Mouse (Mus musculus): ENCODE measurements around the gene Nutm2. TPM values are rescaled to one million over a fixed set of nuclear protein-coding genes. Genes with fewer than 3 reads are reported as not detected.
"Not testable (repeated sequence)": the region's sequence is repeated elsewhere in the genome, so short reads cannot be mapped to it uniquely, and the experiment has no call there.

The Nutm2 gene
- not detected in 2 replicates for polyA plus RNA-seq (2012; rRNA removed)

GRCm38 (mm10) chr13:50467007-50467406, at the start of gene Nutm2:
TSS of gene Nutm2 (plus strand) at chr13:50467307.
- TF ChIP-seq CTCF (IDR thresholded peaks at IDR 0.05; ENCODE audit: insufficient read depth, low read length) (no peak), POLR2A (IDR thresholded peaks at IDR 0.05; ENCODE audit: borderline replicate concordance, extremely low read depth, low read depth, low read length) (no peak)
- no peak for DNase-seq
- Histone ChIP-seq H3K4me3 (replicated peaks; ENCODE audit: extremely low read depth, low read depth, low read length) (no peak within 1 kb of the TSS), H3K4me1 (ENCODE audit: control insufficient read depth, insufficient read depth, low read length) (no peaks in the 10 kb centered on the region)
- WGBS, result 68% methylated on average over 4 of the region's 4 CpGs

- peak; percentile 67 for DNase-seq
- Histone ChIP-seq H3K4me3 (replicated peaks; ENCODE audit: extremely low read depth, low read depth, low read length) (peak within 1 kb of the TSS; percentile 88), H3K4me1 (ENCODE audit: control insufficient read depth, insufficient read depth, low read length) (peaks cover 5% of the 10 kb centered on the region)
- WGBS, result 10% methylated on average over 35 of the region's 35 CpGs
- TF ChIP-seq CTCF (IDR thresholded peaks at IDR 0.05; ENCODE audit: insufficient read depth, low read length) (no peak), POLR2A (IDR thresholded peaks at IDR 0.05; ENCODE audit: borderline replicate concordance, extremely low read depth, low read depth, low read length) (peak; percentile 63; the same call in 1 of the 2 replicates)
Measured at GRCm38 (mm10) chr13:50417389-50418183, 49.5 kb upstream of the Nutm2 start, which contains the start of gene Fbxw17. TSS of gene Fbxw17 (plus strand) at chr13:50417864.

- DNase-seq, result no peak
- TF ChIP-seq CTCF (IDR thresholded peaks at IDR 0.05; ENCODE audit: insufficient read depth, low read length) (no peak), POLR2A (IDR thresholded peaks at IDR 0.05; ENCODE audit: borderline replicate concordance, extremely low read depth, low read depth, low read length) (no peak)
- peaks cover 5% of the 10 kb centered on the region for H3K4me1 ChIP-seq (ENCODE audit: control insufficient read depth, insufficient read depth, low read length)
- H3K4me3 ChIP-seq (replicated peaks; ENCODE audit: extremely low read depth, low read depth, low read length), result peak overlapping the region; percentile 88
- WGBS, result 28% methylated on average over 3 of the region's 3 CpGs
Measured at GRCm38 (mm10) chr13:50418421-50418820, 48.7 kb upstream of the Nutm2 start.

GRCm38 (mm10) chr13:50423625-50424209, 43.4 kb upstream of the Nutm2 start:
- H3K4me3 ChIP-seq (replicated peaks; ENCODE audit: extremely low read depth, low read depth, low read length), result no peak overlapping the region
- 91% methylated on average over 8 of the region's 8 CpGs for WGBS
- no peak for DNase-seq
- no peaks in the 10 kb centered on the region for H3K4me1 ChIP-seq (ENCODE audit: control insufficient read depth, insufficient read depth, low read length)
- TF ChIP-seq POLR2A (IDR thresholded peaks at IDR 0.05; ENCODE audit: borderline replicate concordance, extremely low read depth, low read depth, low read length), result no peak
- no peak for TF ChIP-seq CTCF (IDR thresholded peaks at IDR 0.05; ENCODE audit: insufficient read depth, low read length)

GRCm38 (mm10) chr13:50424517-50424916, 42.6 kb upstream of the Nutm2 start:
- TF ChIP-seq POLR2A (IDR thresholded peaks at IDR 0.05; ENCODE audit: borderline replicate concordance, extremely low read depth, low read depth, low read length) (no peak), CTCF (IDR thresholded peaks at IDR 0.05; ENCODE audit: insufficient read depth, low read length) (no peak)
- Histone ChIP-seq H3K4me1 (ENCODE audit: control insufficient read depth, insufficient read depth, low read length) (no peaks in the 10 kb centered on the region), H3K4me3 (replicated peaks; ENCODE audit: extremely low read depth, low read depth, low read length) (no peak overlapping the region)
- no peak for DNase-seq
- 94% methylated on average over 2 of the region's 2 CpGs for WGBS

- Histone ChIP-seq H3K4me1 (ENCODE audit: control insufficient read depth, insufficient read depth, low read length) (no peaks in the 10 kb centered on the region), H3K4me3 (replicated peaks; ENCODE audit: extremely low read depth, low read depth, low read length) (no peak overlapping the region)
- TF ChIP-seq POLR2A (IDR thresholded peaks at IDR 0.05; ENCODE audit: borderline replicate concordance, extremely low read depth, low read depth, low read length) (no peak), CTCF (IDR thresholded peaks at IDR 0.05; ENCODE audit: insufficient read depth, low read length) (no peak)
- WGBS, result 84% methylated on average over 4 of the region's 4 CpGs
- no peak for DNase-seq
Measured at GRCm38 (mm10) chr13:50426686-50427085, 40.4 kb upstream of the Nutm2 start.

- H3K4me3 ChIP-seq (replicated peaks; ENCODE audit: extremely low read depth, low read depth, low read length), result no peak within 1 kb of the TSS
- no peaks in the 10 kb centered on the region for H3K4me1 ChIP-seq (ENCODE audit: control insufficient read depth, insufficient read depth, low read length)
- DNase-seq, result no peak
- TF ChIP-seq CTCF (IDR thresholded peaks at IDR 0.05; ENCODE audit: insufficient read depth, low read length), result no peak
- TF ChIP-seq POLR2A (IDR thresholded peaks at IDR 0.05; ENCODE audit: borderline replicate concordance, extremely low read depth, low read depth, low read length), result no peak
- 77% methylated on average over 2 of the region's 2 CpGs for WGBS
Measured at GRCm38 (mm10) chr13:50443812-50444211, 23.3 kb upstream of the Nutm2 start, which contains the start of gene Gm47429. TSS of gene Gm47429 (minus strand) at chr13:50443912.

- 69% methylated on average over 4 of the region's 4 CpGs for WGBS
- no peak overlapping the region for H3K4me3 ChIP-seq (replicated peaks; ENCODE audit: extremely low read depth, low read depth, low read length)
- no peaks in the 10 kb centered on the region for H3K4me1 ChIP-seq (ENCODE audit: control insufficient read depth, insufficient read depth, low read length)
- DNase-seq, result no peak
- no peak for TF ChIP-seq CTCF (IDR thresholded peaks at IDR 0.05; ENCODE audit: insufficient read depth, low read length)
Measured at GRCm38 (mm10) chr13:50445261-50445660, 21.8 kb upstream of the Nutm2 start.

GRCm38 (mm10) chr13:50452266-50452665, 14.8 kb upstream of the Nutm2 start:
- not testable (repeated sequence) for H3K4me1 ChIP-seq (ENCODE audit: control insufficient read depth, insufficient read depth, low read length); H3K4me3 ChIP-seq (replicated peaks; ENCODE audit: extremely low read depth, low read depth, low read length); DNase-seq
- 59% methylated on average over 9 of the region's 9 CpGs for WGBS

- DNase-seq, result no peak
- Histone ChIP-seq H3K4me3 (replicated peaks; ENCODE audit: extremely low read depth, low read depth, low read length) (no peak overlapping the region), H3K4me1 (ENCODE audit: control insufficient read depth, insufficient read depth, low read length) (no peaks in the 10 kb centered on the region)
- TF ChIP-seq CTCF (IDR thresholded peaks at IDR 0.05; ENCODE audit: insufficient read depth, low read length) (no peak), POLR2A (IDR thresholded peaks at IDR 0.05; ENCODE audit: borderline replicate concordance, extremely low read depth, low read depth, low read length) (no peak)
- 27% methylated on average over 4 of the region's 4 CpGs for WGBS
Measured at GRCm38 (mm10) chr13:50453426-50453825, 13.7 kb upstream of the Nutm2 start.

- DNase-seq; H3K4me1 ChIP-seq (ENCODE audit: control insufficient read depth, insufficient read depth, low read length); H3K4me3 ChIP-seq (replicated peaks; ENCODE audit: extremely low read depth, low read depth, low read length): not testable (repeated sequence)
- 54% methylated on average over 2 of the region's 2 CpGs for WGBS
Measured at GRCm38 (mm10) chr13:50460433-50460832, 6.7 kb upstream of the Nutm2 start.
